Mouse (Mus musculus): ENCODE data around the gene Nrxn3. TPM values are rescaled to one million over a fixed set of nuclear protein-coding genes. Genes with fewer than 3 reads are reported as not detected.

Gene Nrxn3
- polyA plus RNA-seq, 1 experiment from 2014 or later, result 5.2 TPM

DNA sequence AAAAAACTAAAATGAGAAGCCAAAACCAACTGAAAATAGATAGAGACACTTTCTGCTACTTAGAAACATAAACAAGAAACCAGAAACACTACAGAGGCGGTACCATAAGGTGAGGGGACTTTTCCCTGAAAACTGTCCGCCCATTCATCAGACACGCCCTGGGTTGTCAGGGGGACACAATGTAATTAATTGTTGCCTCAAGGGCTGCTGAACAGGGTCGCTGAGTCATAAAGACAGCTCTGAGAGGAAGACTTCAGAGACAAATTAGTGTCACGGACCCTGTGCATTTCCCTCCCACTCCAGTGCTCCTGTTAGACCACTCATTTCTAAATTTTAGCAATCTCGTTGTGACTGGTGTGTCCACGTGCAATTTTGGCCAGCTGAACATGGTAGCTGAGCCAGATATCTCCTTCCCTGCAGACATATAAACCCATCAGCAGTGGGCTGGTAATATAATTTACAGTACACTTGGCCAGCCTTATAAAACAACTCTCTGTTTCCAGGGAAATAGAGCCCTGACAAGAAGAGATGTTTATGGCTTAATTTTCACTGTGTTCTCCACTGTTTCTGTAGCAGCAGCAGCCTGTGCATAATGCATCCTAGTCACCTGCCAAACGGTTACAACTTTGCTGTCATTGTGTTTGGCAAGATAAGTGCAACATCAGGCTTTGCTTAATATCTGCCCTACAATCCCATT is 603.3 kb downstream of the Nrxn3 start:
- no peak overlapping the region for H3K27ac ChIP-seq (ENCODE audit: low read depth, low read length)
- H3K4me2 ChIP-seq (replicated peaks; ENCODE audit: low read depth, low read length), result no peak overlapping the region
- no peaks in the 10 kb centered on the region for H3K4me1 ChIP-seq (ENCODE audit: control insufficient read depth, insufficient read depth, low read length)
- 0 out of 2 replicates have a peak, but pooled peaks cover 3% of the 10 kb centered on the region for H3K27me3 ChIP-seq (ENCODE audit: control insufficient read depth, insufficient read depth, low read length)
- no peaks in the 10 kb centered on the region for H3K36me3 ChIP-seq (ENCODE audit: control insufficient read depth, insufficient read depth, low read length)
- H3K9me3 ChIP-seq (ENCODE audit: control insufficient read depth, low read length), result no peaks in the 10 kb centered on the region
- H3K4me3 ChIP-seq (ENCODE audit: low read length), result no peak overlapping the region
- WGBS, result 23% methylated on average over 8 of the region's 8 CpGs
- ATAC-seq (ENCODE audit: low FRiP score, low TSS enrichment), result peak; percentile 94
- H3K9ac ChIP-seq (ENCODE audit: low read depth, low read length), result no peak overlapping the region

GRCm38 (mm10) chr12:89331474-89332263 is 609.0 kb downstream of the Nrxn3 start:
- no peak for ATAC-seq (ENCODE audit: low FRiP score, low TSS enrichment)
- H3K27ac ChIP-seq (ENCODE audit: low read depth, low read length), result no peak overlapping the region
- no peaks in the 10 kb centered on the region for H3K9me3 ChIP-seq (ENCODE audit: control insufficient read depth, low read length)
- H3K27me3 ChIP-seq (ENCODE audit: control insufficient read depth, insufficient read depth, low read length), result no peaks in the 10 kb centered on the region
- no peaks in the 10 kb centered on the region for H3K4me1 ChIP-seq (ENCODE audit: control insufficient read depth, insufficient read depth, low read length)
- no peaks in the 10 kb centered on the region for H3K36me3 ChIP-seq (ENCODE audit: control insufficient read depth, insufficient read depth, low read length)
- H3K4me3 ChIP-seq (ENCODE audit: low read length), result no peak overlapping the region
- 94% methylated on average over 3 of the region's 3 CpGs for WGBS
- no peak overlapping the region for H3K4me2 ChIP-seq (replicated peaks; ENCODE audit: low read depth, low read length)
- no peak overlapping the region for H3K9ac ChIP-seq (ENCODE audit: low read depth, low read length)

GRCm38 (mm10) chr12:89333486-89333885 is 610.8 kb downstream of the Nrxn3 start:
- no peak overlapping the region for H3K27ac ChIP-seq (ENCODE audit: low read depth, low read length)
- no peaks in the 10 kb centered on the region for H3K9me3 ChIP-seq (ENCODE audit: control insufficient read depth, low read length)
- H3K36me3 ChIP-seq (ENCODE audit: control insufficient read depth, insufficient read depth, low read length), result no peaks in the 10 kb centered on the region
- H3K4me3 ChIP-seq (ENCODE audit: low read length), result no peak overlapping the region
- WGBS, result 84% methylated on average over 5 of the region's 5 CpGs
- no peak for ATAC-seq (ENCODE audit: low FRiP score, low TSS enrichment)
- no peaks in the 10 kb centered on the region for H3K4me1 ChIP-seq (ENCODE audit: control insufficient read depth, insufficient read depth, low read length)
- H3K4me2 ChIP-seq (replicated peaks; ENCODE audit: low read depth, low read length), result no peak overlapping the region
- no peaks in the 10 kb centered on the region for H3K27me3 ChIP-seq (ENCODE audit: control insufficient read depth, insufficient read depth, low read length)
- no peak overlapping the region for H3K9ac ChIP-seq (ENCODE audit: low read depth, low read length)

GRCm38 (mm10) chr12:89364850-89365249 is 642.2 kb downstream of the Nrxn3 start:
- Histone ChIP-seq H3K4me3 (ENCODE audit: low read length) (no peak overlapping the region), H3K27me3 (ENCODE audit: control insufficient read depth, insufficient read depth, low read length) (no peaks in the 10 kb centered on the region), H3K27ac (ENCODE audit: low read depth, low read length) (no peak overlapping the region), H3K4me2 (replicated peaks; ENCODE audit: low read depth, low read length) (no peak overlapping the region), H3K9me3 (ENCODE audit: control insufficient read depth, low read length) (no peaks in the 10 kb centered on the region), H3K4me1 (ENCODE audit: control insufficient read depth, insufficient read depth, low read length) (no peaks in the 10 kb centered on the region), H3K9ac (ENCODE audit: low read depth, low read length) (no peak overlapping the region), H3K36me3 (ENCODE audit: control insufficient read depth, insufficient read depth, low read length) (no peaks in the 10 kb centered on the region)
- ATAC-seq (ENCODE audit: low FRiP score, low TSS enrichment), result no peak
- WGBS, result 59% methylated on average over 4 of the region's 4 CpGs

DNA sequence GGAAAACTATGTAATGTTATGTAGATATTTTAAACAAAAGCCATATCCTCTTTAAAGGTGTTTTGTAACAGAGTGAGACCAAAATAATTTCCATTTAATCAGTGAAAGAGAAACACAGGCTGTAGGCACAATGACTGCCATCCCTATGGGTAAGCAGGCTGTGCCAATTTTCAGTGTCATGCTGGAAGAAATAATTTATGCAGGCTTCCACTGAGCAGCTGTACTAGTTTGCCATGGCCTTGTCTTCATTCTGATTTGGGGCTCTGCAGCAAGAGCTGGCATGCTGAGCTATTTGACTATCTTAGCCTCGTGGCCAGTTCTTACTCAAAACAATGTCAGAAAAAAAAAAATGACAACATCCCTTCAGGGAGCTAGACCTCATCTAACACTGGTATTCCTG is 647.3 kb downstream of the Nrxn3 start:
- ATAC-seq (ENCODE audit: low FRiP score, low TSS enrichment), result no peak
- no peaks in the 10 kb centered on the region for H3K4me1 ChIP-seq (ENCODE audit: control insufficient read depth, insufficient read depth, low read length)
- no peak overlapping the region for H3K9ac ChIP-seq (ENCODE audit: low read depth, low read length)
- H3K27me3 ChIP-seq (ENCODE audit: control insufficient read depth, insufficient read depth, low read length), result no peaks in the 10 kb centered on the region
- no peak overlapping the region for H3K4me2 ChIP-seq (replicated peaks; ENCODE audit: low read depth, low read length)
- no peak overlapping the region for H3K4me3 ChIP-seq (ENCODE audit: low read length)
- no peak overlapping the region for H3K27ac ChIP-seq (ENCODE audit: low read depth, low read length)
- H3K9me3 ChIP-seq (ENCODE audit: control insufficient read depth, low read length), result no peaks in the 10 kb centered on the region
- no peaks in the 10 kb centered on the region for H3K36me3 ChIP-seq (ENCODE audit: control insufficient read depth, insufficient read depth, low read length)
- 54% methylated on average over 1 of the region's 1 CpGs for WGBS

- Histone ChIP-seq H3K4me2 (replicated peaks; ENCODE audit: low read depth, low read length) (no peak overlapping the region), H3K27ac (ENCODE audit: low read depth, low read length) (no peak overlapping the region), H3K27me3 (ENCODE audit: control insufficient read depth, insufficient read depth, low read length) (no peaks in the 10 kb centered on the region), H3K4me3 (ENCODE audit: low read length) (no peak overlapping the region), H3K9ac (ENCODE audit: low read depth, low read length) (no peak overlapping the region), H3K9me3 (ENCODE audit: control insufficient read depth, low read length) (no peaks in the 10 kb centered on the region), H3K4me1 (ENCODE audit: control insufficient read depth, insufficient read depth, low read length) (no peaks in the 10 kb centered on the region), H3K36me3 (ENCODE audit: control insufficient read depth, insufficient read depth, low read length) (no peaks in the 10 kb centered on the region)
- WGBS, result 64% methylated on average over 1 of the region's 1 CpGs
- no peak for ATAC-seq (ENCODE audit: low FRiP score, low TSS enrichment)
Observed at GRCm38 (mm10) chr12:89376600-89376999, 653.9 kb downstream of the Nrxn3 start.

- Histone ChIP-seq H3K27me3 (ENCODE audit: control insufficient read depth, insufficient read depth, low read length) (no peaks in the 10 kb centered on the region), H3K9ac (ENCODE audit: low read depth, low read length) (no peak overlapping the region), H3K4me3 (ENCODE audit: low read length) (no peak overlapping the region), H3K4me1 (ENCODE audit: control insufficient read depth, insufficient read depth, low read length) (no peaks in the 10 kb centered on the region), H3K9me3 (ENCODE audit: control insufficient read depth, low read length) (no peaks in the 10 kb centered on the region), H3K36me3 (ENCODE audit: control insufficient read depth, insufficient read depth, low read length) (no peaks in the 10 kb centered on the region), H3K4me2 (replicated peaks; ENCODE audit: low read depth, low read length) (no peak overlapping the region), H3K27ac (ENCODE audit: low read depth, low read length) (no peak overlapping the region)
- no peak for ATAC-seq (ENCODE audit: low FRiP score, low TSS enrichment)
- 54% methylated on average over 5 of the region's 5 CpGs for WGBS
Observed at GRCm38 (mm10) chr12:89377051-89377643, 654.5 kb downstream of the Nrxn3 start.

GRCm38 (mm10) chr12:89377687-89378086 is 655.0 kb downstream of the Nrxn3 start:
- Histone ChIP-seq H3K4me3 (ENCODE audit: low read length) (no peak overlapping the region), H3K9me3 (ENCODE audit: control insufficient read depth, low read length) (no peaks in the 10 kb centered on the region), H3K36me3 (ENCODE audit: control insufficient read depth, insufficient read depth, low read length) (no peaks in the 10 kb centered on the region), H3K4me1 (ENCODE audit: control insufficient read depth, insufficient read depth, low read length) (no peaks in the 10 kb centered on the region), H3K27me3 (ENCODE audit: control insufficient read depth, insufficient read depth, low read length) (no peaks in the 10 kb centered on the region), H3K9ac (ENCODE audit: low read depth, low read length) (no peak overlapping the region), H3K4me2 (replicated peaks; ENCODE audit: low read depth, low read length) (no peak overlapping the region), H3K27ac (ENCODE audit: low read depth, low read length) (no peak overlapping the region)
- ATAC-seq (ENCODE audit: low FRiP score, low TSS enrichment), result no peak
- WGBS, result 77% methylated on average over 2 of the region's 2 CpGs

DNA sequence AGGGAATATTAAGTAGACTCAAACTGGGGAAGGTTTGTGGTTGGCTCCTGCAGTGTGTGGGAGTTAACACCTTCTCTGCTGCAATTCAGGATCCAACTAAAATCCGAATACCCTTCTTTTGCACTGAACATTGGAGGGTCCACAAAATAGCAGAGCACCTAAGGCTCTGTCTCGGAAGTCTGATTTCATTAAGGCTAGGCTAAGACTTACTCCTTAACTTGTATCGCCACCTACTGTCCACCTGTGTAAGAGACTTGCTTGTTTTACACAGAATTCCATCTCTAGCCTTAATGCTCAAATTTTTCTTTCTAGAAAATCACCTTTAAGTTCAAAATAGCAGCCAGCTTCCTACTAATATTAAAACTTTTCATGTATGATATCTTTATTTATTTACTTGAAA is 660.6 kb downstream of the Nrxn3 start:
- Histone ChIP-seq H3K4me1 (ENCODE audit: control insufficient read depth, insufficient read depth, low read length) (no peaks in the 10 kb centered on the region), H3K27me3 (ENCODE audit: control insufficient read depth, insufficient read depth, low read length) (no peaks in the 10 kb centered on the region), H3K9me3 (ENCODE audit: control insufficient read depth, low read length) (no peaks in the 10 kb centered on the region), H3K27ac (ENCODE audit: low read depth, low read length) (no peak overlapping the region), H3K9ac (ENCODE audit: low read depth, low read length) (no peak overlapping the region), H3K36me3 (ENCODE audit: control insufficient read depth, insufficient read depth, low read length) (no peaks in the 10 kb centered on the region), H3K4me2 (replicated peaks; ENCODE audit: low read depth, low read length) (no peak overlapping the region), H3K4me3 (ENCODE audit: low read length) (no peak overlapping the region)
- ATAC-seq (ENCODE audit: low FRiP score, low TSS enrichment), result no peak
- WGBS, result 13% methylated on average over 3 of the region's 3 CpGs

Measured in kidney, embryonic 14.5 days (tissue).